Mouse (Mus musculus) heart, embryonic 10.5 days (tissue): ENCODE data around the gene Zc2hc1b. TPM values are rescaled to one million over a fixed set of nuclear protein-coding genes. Genes with fewer than 3 reads are reported as not detected.

Source experiments
- DNase-seq: peaks from one replicate; pipeline ENCODE4 v3.0.0-alpha.2; 2017; ENCODE audit warnings: low spot score
- H3K27ac ChIP-seq: fragments of 300-500 bp; sonication (generic); 2 replicates; pipeline ENCODE4 v1.5.1; 2016; ENCODE audit warnings: mild to moderate bottlenecking
- H3K27me3 ChIP-seq: fragments of 300-500 bp; sonication (generic); 2 replicates; pipeline ENCODE4 v1.6.1; 2016; ENCODE audit warnings: mild to moderate bottlenecking; ENCODE audit not compliant: poor library complexity, insufficient read depth, severe bottlenecking
- H3K36me3 ChIP-seq: fragments of 300-500 bp; sonication (generic); 2 replicates; pipeline ENCODE4 v1.6.1; 2016; ENCODE audit warnings: mild to moderate bottlenecking, moderate library complexity
- H3K4me1 ChIP-seq: fragments of 300-500 bp; sonication (generic); 2 replicates; pipeline ENCODE4 v1.6.1; 2016; ENCODE audit warnings: mild to moderate bottlenecking
- H3K4me3 ChIP-seq: fragments of 300-500 bp; sonication (generic); 2 replicates; pipeline ENCODE4 v1.5.1; 2016; ENCODE audit warnings: mild to moderate bottlenecking, moderate library complexity
- H3K9me3 ChIP-seq: fragments of 300-500 bp; sonication (generic); 2 replicates; pipeline ENCODE4 v1.6.1; 2016; ENCODE audit warnings: mild to moderate bottlenecking, moderate library complexity
- WGBS: fragments of 180-500 bp; shearing (Covaris S2); methylation state at CpG from one replicate; pipeline ENCODE4 v1.1.7; 2016; 5-methylcytosine and 5-hydroxymethylcytosine counted together
- polyA plus RNA-seq: library from polyadenylated mRNA; unstranded; fragments of >200 nt; fragmentation: Nextera tagmentation; extraction: Ambion mirVana; gene quantifications from 2 replicates; pipeline ENCODE4 v1.2.1, GENCODE M21; 2016

Gene Zc2hc1b
- polyA plus RNA-seq, 1 experiment from 2014 or later: not detected

GRCm38 (mm10) chr10:13125811-13126210 lies 52.0 kb downstream of the Zc2hc1b start:
- H3K4me1 ChIP-seq: no peaks in the 10 kb centered on the region
- H3K27me3 ChIP-seq: no peaks in the 10 kb centered on the region
- no peak overlapping the region for H3K4me3 ChIP-seq
- H3K36me3 ChIP-seq: peaks cover 65% of the 10 kb centered on the region
- H3K9me3 ChIP-seq: no peaks in the 10 kb centered on the region
- DNase-seq: peak; percentile 63
- WGBS: 59% methylated on average over 3 of the region's 3 CpGs
- no peak overlapping the region for H3K27ac ChIP-seq

- H3K4me1 ChIP-seq: peaks cover 40% of the 10 kb centered on the region
- DNase-seq: no peak
- H3K27ac ChIP-seq: peak overlapping the region; percentile 86; the same call in 1 of the 2 replicates
- H3K36me3 ChIP-seq: peaks cover 30% of the 10 kb centered on the region; the same call in 1 of the 2 replicates
- 40% methylated on average over 2 of the region's 2 CpGs for WGBS
- H3K9me3 ChIP-seq: no peaks in the 10 kb centered on the region
- no peaks in the 10 kb centered on the region for H3K27me3 ChIP-seq
- no peak overlapping the region for H3K4me3 ChIP-seq
Measured at GRCm38 (mm10) chr10:13119300-13119699, 58.5 kb downstream of the Zc2hc1b start.

- peak; percentile 66 for DNase-seq
- H3K9me3 ChIP-seq: no peaks in the 10 kb centered on the region
- peaks cover 40% of the 10 kb centered on the region for H3K4me1 ChIP-seq
- 60% methylated on average over 5 of the region's 5 CpGs for WGBS
- H3K4me3 ChIP-seq: no peak overlapping the region
- H3K27me3 ChIP-seq: no peaks in the 10 kb centered on the region
- H3K27ac ChIP-seq: peak overlapping the region; percentile 86; the same call in 1 of the 2 replicates
- H3K36me3 ChIP-seq: peaks cover 30% of the 10 kb centered on the region; the same call in 1 of the 2 replicates
Measured at GRCm38 (mm10) chr10:13118770-13119102, 59.1 kb downstream of the Zc2hc1b start.

- H3K4me1 ChIP-seq: peaks cover 45% of the 10 kb centered on the region
- WGBS: 51% methylated on average over 7 of the region's 7 CpGs
Measured at GRCm38 (mm10) chr10:13118024-13118769, 59.6 kb downstream of the Zc2hc1b start.

GRCm38 (mm10) chr10:13116706-13117665 lies 60.8 kb downstream of the Zc2hc1b start:
- DNase-seq: no peak
- Histone ChIP-seq H3K4me1 (peaks cover 55% of the 10 kb centered on the region), H3K9me3 (no peaks in the 10 kb centered on the region), H3K27me3 (no peaks in the 10 kb centered on the region), H3K4me3 (no peak overlapping the region), H3K36me3 (peaks cover 39% of the 10 kb centered on the region), H3K27ac (peak overlapping the region; percentile 86)
- WGBS: 28% methylated on average over 9 of the region's 9 CpGs

More at GRCm38 (mm10) chr10:13118024-13118769, 59.6 kb downstream of the Zc2hc1b start:
- H3K36me3 ChIP-seq: peaks cover 30% of the 10 kb centered on the region; the same call in 1 of the 2 replicates
- no peaks in the 10 kb centered on the region for H3K9me3 ChIP-seq
- H3K27me3 ChIP-seq: no peaks in the 10 kb centered on the region
- DNase-seq: peak; percentile 55
- H3K4me3 ChIP-seq: no peak overlapping the region
- peak overlapping the region; percentile 86 for H3K27ac ChIP-seq

GRCm38 (mm10) chr10:13115030-13115429 lies 62.8 kb downstream of the Zc2hc1b start:
- H3K27ac ChIP-seq: peak overlapping the region; percentile 56; the same call in 1 of the 2 replicates
- WGBS: 74% methylated on average over 4 of the region's 4 CpGs
- no peaks in the 10 kb centered on the region for H3K9me3 ChIP-seq
- H3K36me3 ChIP-seq: peaks cover 32% of the 10 kb centered on the region
- DNase-seq: peak; percentile 50
- H3K27me3 ChIP-seq: no peaks in the 10 kb centered on the region
- no peak overlapping the region for H3K4me3 ChIP-seq
- H3K4me1 ChIP-seq: peaks cover 63% of the 10 kb centered on the region

- Histone ChIP-seq H3K4me1 (peaks cover 69% of the 10 kb centered on the region), H3K27me3 (no peaks in the 10 kb centered on the region), H3K36me3 (peaks cover 26% of the 10 kb centered on the region), H3K9me3 (no peaks in the 10 kb centered on the region), H3K4me3 (no peak overlapping the region), H3K27ac (no peak overlapping the region)
- DNase-seq: peak; percentile 66
- WGBS: 82% methylated on average over 4 of the region's 4 CpGs
Measured at GRCm38 (mm10) chr10:13113641-13114040, 64.2 kb downstream of the Zc2hc1b start.

GRCm38 (mm10) chr10:13112849-13113248 lies 65.0 kb downstream of the Zc2hc1b start:
- Histone ChIP-seq H3K36me3 (peaks cover 22% of the 10 kb centered on the region), H3K4me1 (peaks cover 67% of the 10 kb centered on the region), H3K27ac (peak overlapping the region; percentile 77), H3K4me3 (no peak overlapping the region), H3K27me3 (no peaks in the 10 kb centered on the region), H3K9me3 (no peaks in the 10 kb centered on the region)
- peak; percentile 48 for DNase-seq
- WGBS: 46% methylated on average over 3 of the region's 3 CpGs

GRCm38 (mm10) chr10:13109781-13110180 lies 68.0 kb downstream of the Zc2hc1b start:
- H3K27ac ChIP-seq: peak overlapping the region; percentile 78
- H3K4me3 ChIP-seq: no peak overlapping the region
- WGBS: 26% methylated on average over 1 of the region's 1 CpGs
- DNase-seq: no peak
- H3K9me3 ChIP-seq: no peaks in the 10 kb centered on the region
- peaks cover 24% of the 10 kb centered on the region for H3K36me3 ChIP-seq
- H3K4me1 ChIP-seq: peaks cover 61% of the 10 kb centered on the region
- no peaks in the 10 kb centered on the region for H3K27me3 ChIP-seq

GRCm38 (mm10) chr10:13108847-13109246 lies 69.0 kb downstream of the Zc2hc1b start:
- H3K4me1 ChIP-seq: peaks cover 60% of the 10 kb centered on the region

GRCm38 (mm10) chr10:13108021-13108548 lies 69.7 kb downstream of the Zc2hc1b start:
- H3K4me1 ChIP-seq: peaks cover 55% of the 10 kb centered on the region
- no peak for DNase-seq
- 47% methylated on average over 7 of the region's 7 CpGs for WGBS
- H3K4me3 ChIP-seq: no peak overlapping the region
- no peaks in the 10 kb centered on the region for H3K9me3 ChIP-seq
- peak overlapping the region; percentile 71 for H3K27ac ChIP-seq
- no peaks in the 10 kb centered on the region for H3K27me3 ChIP-seq
- peaks cover 18% of the 10 kb centered on the region for H3K36me3 ChIP-seq

More at GRCm38 (mm10) chr10:13108847-13109246, 69.0 kb downstream of the Zc2hc1b start:
- Histone ChIP-seq H3K27ac (peak overlapping the region; percentile 70; the same call in 1 of the 2 replicates), H3K27me3 (no peaks in the 10 kb centered on the region), H3K36me3 (peaks cover 22% of the 10 kb centered on the region), H3K4me3 (no peak overlapping the region), H3K9me3 (no peaks in the 10 kb centered on the region)
- 61% methylated on average over 4 of the region's 4 CpGs for WGBS
- DNase-seq: no peak

GRCm38 (mm10) chr10:13106909-13107624 lies 70.8 kb downstream of the Zc2hc1b start:
- peaks cover 49% of the 10 kb centered on the region for H3K4me1 ChIP-seq
- H3K36me3 ChIP-seq: peaks cover 11% of the 10 kb centered on the region
- H3K27ac ChIP-seq: peak overlapping the region; percentile 71
- H3K4me3 ChIP-seq: no peak overlapping the region
- no peak for DNase-seq
- H3K9me3 ChIP-seq: no peaks in the 10 kb centered on the region
- WGBS: 66% methylated on average over 9 of the region's 9 CpGs
- no peaks in the 10 kb centered on the region for H3K27me3 ChIP-seq
